Comparison of ENCODE assay signal across 8 mouse cellular contexts in genomic region chr2:84840748-84841563, GRCm38 (mm10). TPM values are rescaled to one million over a fixed set of nuclear protein-coding genes. Genes with fewer than 3 reads are reported as not detected.
DNase-seq lines count a peak whose midpoint lies in the region; ATAC-seq lines count a peak whose summit lies in the region.

No protein-coding gene starts in this region.

- peak overlapping the region; percentile 98 for H3K27ac ChIP-seq in heart, embryonic 12.5 days (ENCODE audit: poor library complexity, severe bottlenecking)
- peak overlapping the region; percentile 95 for H3K27ac ChIP-seq in hindbrain, embryonic 10.5 days

- peak overlapping the region; percentile 93 for H3K9ac ChIP-seq in heart, embryonic 12.5 days

- ATAC-seq in heart, embryonic 12.5 days (ENCODE audit: insufficient number of reproducible peaks, low FRiP score): 0 out of 2 replicates have a peak, but pooled peaks have one; percentile 2
- ATAC-seq in megakaryocyte progenitor cell, adult 5-6 weeks (replicated peaks; ENCODE audit: poor library complexity): peak; percentile 3; the same call in 1 of the 2 replicates

- H3K36me3 ChIP-seq in heart, embryonic 12.5 days: 0 out of 2 replicates have a peak, but pooled peaks cover 8% of the 10 kb centered on the region
- H3K36me3 ChIP-seq in hindbrain, embryonic 10.5 days: peaks cover 23% of the 10 kb centered on the region

- WGBS in heart, embryonic 12.5 days: 6% methylated on average over 17 of the region's 17 CpGs
- 9% methylated on average over 17 of the region's 17 CpGs for WGBS in hindbrain, embryonic 10.5 days

- 0 out of 2 replicates have a peak, but pooled peaks cover 7% of the 10 kb centered on the region for H3K27me3 ChIP-seq in heart, embryonic 12.5 days (replicated peaks)
- peaks cover 29% of the 10 kb centered on the region for H3K27me3 ChIP-seq in hindbrain, embryonic 10.5 days (ENCODE audit: insufficient read depth, poor library complexity, severe bottlenecking)

- peaks cover 44% of the 10 kb centered on the region for H3K4me1 ChIP-seq in heart, embryonic 12.5 days (replicated peaks)
- peaks cover 42% of the 10 kb centered on the region for H3K4me1 ChIP-seq in hindbrain, embryonic 10.5 days (replicated peaks)

- peak overlapping the region; percentile 93 for H3K4me2 ChIP-seq in heart, embryonic 12.5 days

- no peaks in the 10 kb centered on the region for H3K9me3 ChIP-seq in heart, embryonic 12.5 days (replicated peaks)
- H3K9me3 ChIP-seq in hindbrain, embryonic 10.5 days: no peaks in the 10 kb centered on the region

- peak overlapping the region; percentile 90 for H3K4me3 ChIP-seq in heart, embryonic 12.5 days
- H3K4me3 ChIP-seq in hindbrain, embryonic 10.5 days: peak overlapping the region; percentile 78

- DNase-seq in heart, adult 9 months (ENCODE audit: low spot score in 2 of 2): no peak
- DNase-seq in ZHBTc4 (ENCODE audit: low read depth, low spot score): peak; percentile 7
- DNase-seq in hindbrain, embryonic 10.5 days (ENCODE audit: low spot score): no peak
- DNase-seq in cerebellum, postnatal 36 days: no peak
- no peak for DNase-seq in kidney, postnatal 36 days
- no peak for DNase-seq in frontal cortex, postnatal 25 days (ENCODE audit: low spot score in 2 of 2)

RNA-seq across cellular contexts. Expression of gene Slc43a1, which starts 2.3 kb away (rescaled TPM):
- 21.8 and 23.0 TPM in 2 replicates for polyA plus RNA-seq in heart, embryonic 12.5 days (2016; fragmentation: Nextera tagmentation; extraction: Ambion mirVana)
- 23.1 and 28.6 TPM in 2 replicates for polyA plus RNA-seq in hindbrain, embryonic 10.5 days (2016; fragmentation: Nextera tagmentation; extraction: Ambion mirVana)
- total RNA-seq in megakaryocyte progenitor cell, adult 5-6 weeks (2015): 25.7 and 33.4 TPM in 2 replicates
- 14.2 and 15.0 TPM in 2 replicates for total RNA-seq in megakaryocyte progenitor cell, adult 5-6 weeks (2017)

RNA-seq across cellular contexts. Expression of gene Timm10, which starts 14.2 kb away (rescaled TPM):
- polyA plus RNA-seq in heart, embryonic 12.5 days (2016; fragmentation: Nextera tagmentation; extraction: Ambion mirVana): 62.2 and 65.6 TPM in 2 replicates
- polyA plus RNA-seq in hindbrain, embryonic 10.5 days (2016; fragmentation: Nextera tagmentation; extraction: Ambion mirVana): 56.3 and 58.9 TPM in 2 replicates
- total RNA-seq in megakaryocyte progenitor cell, adult 5-6 weeks (2015): 40.2 and 55.6 TPM in 2 replicates
- total RNA-seq in megakaryocyte progenitor cell, adult 5-6 weeks (2017): 39.6 and 46.2 TPM in 2 replicates

RNA-seq across cellular contexts. Expression of gene Smtnl1, which starts 18.5 kb away (rescaled TPM):
- 0.17 and 0.43 TPM in 2 replicates for polyA plus RNA-seq in heart, embryonic 12.5 days (2016; fragmentation: Nextera tagmentation; extraction: Ambion mirVana)
- 0.09 and 0.14 TPM in 2 replicates for polyA plus RNA-seq in hindbrain, embryonic 10.5 days (2016; fragmentation: Nextera tagmentation; extraction: Ambion mirVana)
- total RNA-seq in megakaryocyte progenitor cell, adult 5-6 weeks (2015): not detected in 2 replicates
- 0.24 TPM in 1 of 2 replicates, not detected in the other for total RNA-seq in megakaryocyte progenitor cell, adult 5-6 weeks (2017)

RNA-seq across cellular contexts. Expression of gene Ube2l6, which starts 42.3 kb away (rescaled TPM):
- 90.0 and 95.3 TPM in 2 replicates for polyA plus RNA-seq in heart, embryonic 12.5 days (2016; fragmentation: Nextera tagmentation; extraction: Ambion mirVana)
- polyA plus RNA-seq in hindbrain, embryonic 10.5 days (2016; fragmentation: Nextera tagmentation; extraction: Ambion mirVana): 37.2 and 41.6 TPM in 2 replicates
- 9.6 and 11.2 TPM in 2 replicates for total RNA-seq in megakaryocyte progenitor cell, adult 5-6 weeks (2015)
- 8.5 and 12.7 TPM in 2 replicates for total RNA-seq in megakaryocyte progenitor cell, adult 5-6 weeks (2017)

RNA-seq across cellular contexts. Expression of gene Rtn4rl2, which starts 45.6 kb away (rescaled TPM):
- 0.67 and 1.2 TPM in 2 replicates for polyA plus RNA-seq in heart, embryonic 12.5 days (2016; fragmentation: Nextera tagmentation; extraction: Ambion mirVana)
- polyA plus RNA-seq in hindbrain, embryonic 10.5 days (2016; fragmentation: Nextera tagmentation; extraction: Ambion mirVana): 3.8 and 4.0 TPM in 2 replicates
- total RNA-seq in megakaryocyte progenitor cell, adult 5-6 weeks (2015): not detected in 2 replicates
- not detected in 2 replicates for total RNA-seq in megakaryocyte progenitor cell, adult 5-6 weeks (2017)
